Mouse (Mus musculus) lung, postnatal 14 days (tissue): ENCODE results near the gene Olfr1264.

Source experiments
- DNase-seq: peaks from one replicate; pipeline ENCODE4 v3.0.0; 2021

Olfr1264 gene

GRCm38 (mm10) chr2:90025477-90025876 is at the start of gene Olfr1264:
TSS of gene Olfr1264 (minus strand) at chr2:90025577.
- no peak for DNase-seq

- no peak for DNase-seq
Observed at GRCm38 (mm10) chr2:90070065-90070464, 44.7 kb upstream of the Olfr1264 start.

GRCm38 (mm10) chr2:90063494-90063893 is 38.1 kb upstream of the Olfr1264 start, which contains the start of gene Olfr140:
TSS of gene Olfr140 (minus strand) at chr2:90063594.
- DNase-seq, result no peak

GRCm38 (mm10) chr2:90035037-90035436 is 9.7 kb upstream of the Olfr1264 start, which contains the start of gene Olfr1265:
TSS of gene Olfr1265 (plus strand) at chr2:90035337.
- DNase-seq, result no peak

- DNase-seq, result no peak
Observed at GRCm38 (mm10) chr2:90011831-90012230, 13.5 kb downstream of the Olfr1264 start, which contains the start of gene Olfr1263. TSS of gene Olfr1263 (plus strand) at chr2:90012131.

GRCm38 (mm10) chr2:89999845-90000244 is 25.5 kb downstream of the Olfr1264 start, which contains the start of gene Olfr1262:
TSS of gene Olfr1262 (plus strand) at chr2:90000145.
- no peak for DNase-seq

- no peak for DNase-seq
Observed at GRCm38 (mm10) chr2:89990921-89991320, 34.5 kb downstream of the Olfr1264 start, which contains the start of gene Olfr1261. TSS of gene Olfr1261 (plus strand) at chr2:89991221.

GRCm38 (mm10) chr2:89977709-89978108 is 47.7 kb downstream of the Olfr1264 start:
- DNase-seq, result no peak

- no peak for DNase-seq
Observed at GRCm38 (mm10) chr2:89974184-89974583, 51.2 kb downstream of the Olfr1264 start, which contains the start of gene Olfr1260. TSS of gene Olfr1260 (plus strand) at chr2:89974340.
